Mouse (Mus musculus) liver, postnatal 0 days (tissue): ENCODE measurements around the gene Apol7a. TPM values are rescaled to one million over a fixed set of nuclear protein-coding genes. Genes with fewer than 3 reads are reported as not detected.

ENCODE experiments used
- ATAC-seq: fragments of 200-750 bp; cut with Nextera tagmentation; 2 replicates; pipeline ENCODE4 v1.8.0; 2017; ENCODE audit warnings: mild to moderate bottlenecking, moderate library complexity
- DNase-seq: peaks from one replicate; pipeline ENCODE4 v3.0.0-alpha.2; 2016
- H3K27ac ChIP-seq: fragments of 300-500 bp; sonication (generic); 2 replicates; pipeline ENCODE4 v1.5.1; 2014; ENCODE audit warnings: antibody characterized with exemption, moderate library complexity, mild to moderate bottlenecking, low read depth
- H3K27me3 ChIP-seq: fragments of 300-500 bp; sonication (generic); 2 replicates; pipeline ENCODE4 v1.6.1; 2014; ENCODE audit warnings: low read length, control low read depth, mixed read lengths; ENCODE audit not compliant: insufficient read depth
- H3K36me3 ChIP-seq: fragments of 300-500 bp; sonication (generic); replicated peaks from 2 replicates; pipeline ENCODE4 v1.6.1; 2014; ENCODE audit warnings: mild to moderate bottlenecking, control low read depth, low read length, moderate library complexity, mixed read lengths; ENCODE audit not compliant: insufficient read depth
- H3K4me1 ChIP-seq: fragments of 300-500 bp; sonication (generic); 2 replicates; pipeline ENCODE4 v1.6.1; 2014; ENCODE audit warnings: antibody characterized with exemption, mild to moderate bottlenecking, control low read depth; ENCODE audit not compliant: insufficient read depth
- H3K4me2 ChIP-seq: fragments of 300-500 bp; sonication (generic); 2 replicates; pipeline ENCODE4 v1.6.1; 2014; ENCODE audit warnings: low read depth, mild to moderate bottlenecking, low read length, moderate library complexity, mixed read lengths
- H3K4me3 ChIP-seq: fragments of 300-500 bp; sonication (generic); 2 replicates; pipeline ENCODE4 v1.5.1; 2014; ENCODE audit warnings: low read depth, low read length
- H3K9ac ChIP-seq: fragments of 300-500 bp; sonication (generic); replicated peaks from 2 replicates; pipeline ENCODE4 v1.6.1; 2014; ENCODE audit warnings: mild to moderate bottlenecking, moderate library complexity
- H3K9me3 ChIP-seq: fragments of 300-500 bp; sonication (generic); 2 replicates; pipeline ENCODE4 v1.6.1; 2016; ENCODE audit warnings: mild to moderate bottlenecking, control low read depth, low read length, mixed read lengths
- CTCF ChIP-seq: sonication (generic); IDR thresholded peaks from 2 replicates; pipeline ENCODE4 v1.5.1; 2016; ENCODE audit warnings: antibody characterized with exemption, low read depth
- EP300 ChIP-seq: IDR thresholded peaks from 2 replicates; pipeline ENCODE4 v1.6.1; 2016; ENCODE audit warnings: antibody characterized with exemption, low read depth, mild to moderate bottlenecking
- WGBS: fragments of 180-500 bp; shearing (Covaris S2); extraction: QIAGEN DNeasy Blood & Tissue Kit; methylation state at CpG from one replicate; pipeline ENCODE4 v1.1.7; 2014; ENCODE audit not compliant: insufficient replicate concordance; 5-methylcytosine and 5-hydroxymethylcytosine counted together
- polyA plus RNA-seq: library from polyadenylated mRNA; unstranded; fragments of >200 nt; fragmentation: Nextera tagmentation; extraction: Ambion mirVana; gene quantifications from 2 replicates; pipeline ENCODE4 v1.2.1, GENCODE M21; 2015

Apol7a gene
- polyA plus RNA-seq, 1 experiment from 2014 or later = 17.6 TPM

DNA sequence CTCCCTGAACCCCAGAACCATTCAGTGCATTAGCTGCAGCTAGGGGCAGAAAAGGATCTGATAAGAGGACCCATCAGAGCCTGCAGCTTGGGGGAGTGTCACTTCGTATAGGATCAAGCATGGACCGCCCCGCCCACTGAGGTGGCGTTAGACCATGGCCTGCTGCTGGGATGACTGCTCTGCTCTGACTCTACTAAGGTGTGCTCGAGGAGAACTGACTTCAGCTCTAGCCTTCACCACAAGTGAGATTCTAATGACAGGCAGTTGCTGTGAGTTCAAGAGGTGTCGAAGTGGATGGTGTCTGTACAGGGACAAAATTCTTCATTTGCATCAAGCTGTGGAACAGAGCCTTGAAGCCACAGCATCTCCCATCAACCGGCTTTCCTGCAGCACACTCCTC lies 46.0 kb downstream of the Apol7a start:
- Histone ChIP-seq H3K27me3 (no peaks in the 10 kb centered on the region), H3K4me3 (no peak overlapping the region), H3K9ac (no peak overlapping the region), H3K9me3 (no peaks in the 10 kb centered on the region), H3K4me1 (0 out of 2 replicates have a peak, but pooled peaks cover 5% of the 10 kb centered on the region), H3K27ac (no peak overlapping the region), H3K4me2 (no peak overlapping the region), H3K36me3 (no peaks in the 10 kb centered on the region)
- DNase-seq (no peak), ATAC-seq (no peak)
- TF ChIP-seq EP300 = no peak
- no peak for TF ChIP-seq CTCF
- 69% methylated on average over 7 of the region's 7 CpGs for WGBS

- H3K9me3 ChIP-seq = no peaks in the 10 kb centered on the region
- H3K4me2 ChIP-seq = no peak overlapping the region
- ATAC-seq = no peak
- no peak for DNase-seq
- H3K27ac ChIP-seq = no peak overlapping the region
- H3K4me3 ChIP-seq = no peak overlapping the region
- no peak overlapping the region for H3K9ac ChIP-seq
- 0 out of 2 replicates have a peak, but pooled peaks cover 5% of the 10 kb centered on the region for H3K4me1 ChIP-seq
- 68% methylated on average over 7 of the region's 7 CpGs for WGBS
- no peak for TF ChIP-seq EP300
- TF ChIP-seq CTCF = no peak
- no peaks in the 10 kb centered on the region for H3K36me3 ChIP-seq
- no peaks in the 10 kb centered on the region for H3K27me3 ChIP-seq
Measured at GRCm38 (mm10) chr15:77350117-77350516, 48.8 kb downstream of the Apol7a start.

- no peak for ATAC-seq
- Histone ChIP-seq H3K4me1 (peaks cover 10% of the 10 kb centered on the region), H3K9ac (no peak overlapping the region), H3K4me2 (no peak overlapping the region), H3K27ac (no peak overlapping the region), H3K9me3 (no peaks in the 10 kb centered on the region), H3K36me3 (no peaks in the 10 kb centered on the region), H3K27me3 (no peaks in the 10 kb centered on the region), H3K4me3 (no peak overlapping the region)
- 65% methylated on average over 7 of the region's 7 CpGs for WGBS
- TF ChIP-seq CTCF (no peak), EP300 (no peak)
- DNase-seq = no peak
Measured at GRCm38 (mm10) chr15:77348146-77348545, 50.8 kb downstream of the Apol7a start.

DNA sequence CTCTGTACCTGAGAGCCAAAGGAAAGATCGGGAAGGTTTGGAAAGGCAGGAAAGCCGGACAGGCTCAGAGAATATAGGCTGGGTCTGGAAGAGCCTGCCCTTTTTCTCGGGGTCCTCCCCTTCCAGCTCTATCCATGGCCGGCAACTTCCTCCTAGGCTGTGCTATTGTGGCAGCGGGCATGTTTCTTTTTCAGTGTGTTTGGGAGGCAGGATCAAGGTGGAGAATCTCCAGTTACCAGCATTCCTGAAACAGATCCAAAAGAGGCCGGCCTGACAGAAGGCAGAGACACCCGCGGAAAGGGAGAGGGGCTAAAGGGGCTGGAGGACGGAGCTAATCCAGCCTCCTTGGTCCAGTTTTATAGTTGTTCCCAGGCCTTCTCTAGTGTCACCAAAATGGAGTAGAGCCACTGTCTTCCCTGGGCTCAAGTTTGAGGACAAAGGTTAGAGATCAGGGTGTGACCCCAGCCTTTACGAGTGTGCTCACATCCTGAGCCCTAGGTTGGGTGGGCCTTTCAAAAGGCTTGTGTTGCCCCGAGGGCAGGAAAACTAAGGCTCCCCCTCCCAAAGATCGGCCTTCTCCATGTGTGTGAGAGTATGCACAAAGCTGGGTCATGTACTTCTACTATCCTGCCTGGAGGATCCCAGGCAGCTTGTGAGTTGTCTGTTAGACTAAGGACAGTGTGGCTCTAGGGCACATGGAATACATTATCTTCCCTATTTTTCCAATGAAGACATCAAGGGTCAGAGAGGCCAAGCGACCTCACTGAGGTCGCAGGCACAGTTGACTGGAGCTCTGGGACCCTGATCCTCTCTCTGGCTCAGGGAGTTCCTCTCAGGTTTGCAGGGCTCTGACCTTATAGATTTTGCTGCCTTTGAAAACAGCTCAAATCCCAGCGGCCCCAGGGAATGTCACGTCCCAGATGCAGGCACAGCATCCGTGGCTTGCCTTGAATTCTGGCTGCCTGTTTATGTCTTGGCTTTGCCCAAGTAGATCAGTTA lies 54.5 kb downstream of the Apol7a start:
- H3K4me2 ChIP-seq = peak overlapping the region; percentile 47; the same call in 1 of the 2 replicates

DNA sequence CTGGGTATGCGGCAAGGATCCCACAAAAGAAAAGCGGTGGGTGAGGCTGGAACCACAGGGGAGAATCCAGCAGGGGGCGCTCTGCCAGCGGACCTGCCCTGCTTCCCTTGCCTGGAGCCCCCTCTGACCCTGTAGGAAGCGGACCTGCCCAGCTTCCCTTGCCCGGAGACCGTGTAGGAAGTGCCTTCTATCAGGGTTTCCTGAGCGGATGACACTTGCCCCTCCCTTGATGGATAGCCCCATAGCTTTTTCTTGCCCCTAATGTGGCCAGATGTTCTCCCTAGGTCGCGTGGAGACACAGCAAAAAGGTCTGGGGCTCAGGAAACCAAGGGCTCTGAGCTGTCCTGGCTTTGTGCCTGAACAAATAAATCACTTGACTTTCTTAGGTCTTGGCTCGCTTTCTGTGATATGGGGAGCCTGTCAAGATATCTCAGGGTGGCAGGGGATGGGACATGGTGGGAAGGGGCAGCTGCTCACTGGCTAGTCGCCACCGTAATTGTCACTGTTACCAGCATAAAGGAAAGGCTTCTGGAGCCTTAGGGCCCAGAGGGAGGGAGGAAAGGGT lies 55.3 kb downstream of the Apol7a start:
- Histone ChIP-seq H3K4me3 (no peak overlapping the region), H3K9me3 (no peaks in the 10 kb centered on the region), H3K27me3 (no peaks in the 10 kb centered on the region), H3K9ac (0 out of 2 replicates have a peak overlapping the region, but pooled peaks have one; percentile 9), H3K27ac (peak overlapping the region; percentile 77), H3K4me2 (peak overlapping the region; percentile 47), H3K4me1 (peaks cover 19% of the 10 kb centered on the region), H3K36me3 (no peaks in the 10 kb centered on the region)
- 5% methylated on average over 13 of the region's 13 CpGs for WGBS
- TF ChIP-seq EP300 = no peak
- TF ChIP-seq CTCF = peak; percentile 78
- peak; percentile 78 for DNase-seq
- peak; percentile 67 for ATAC-seq

More for the DNA sequence above, 54.5 kb downstream of the Apol7a start:
- Histone ChIP-seq H3K27ac (peak overlapping the region; percentile 77), H3K9me3 (no peaks in the 10 kb centered on the region), H3K27me3 (no peaks in the 10 kb centered on the region), H3K4me3 (no peak overlapping the region), H3K36me3 (no peaks in the 10 kb centered on the region), H3K4me1 (peaks cover 19% of the 10 kb centered on the region), H3K9ac (0 out of 2 replicates have a peak overlapping the region, but pooled peaks have one; percentile 9)
- WGBS = 38% methylated on average over 17 of the region's 17 CpGs
- TF ChIP-seq CTCF (no peak), EP300 (no peak)
- DNase-seq (no peak), ATAC-seq (peak; percentile 14; the same call in 1 of the 2 replicates)

- Histone ChIP-seq H3K27ac (peak overlapping the region; percentile 77), H3K27me3 (no peaks in the 10 kb centered on the region), H3K4me3 (no peak overlapping the region), H3K36me3 (no peaks in the 10 kb centered on the region), H3K9ac (no peak overlapping the region), H3K4me2 (peak overlapping the region; percentile 47), H3K9me3 (no peaks in the 10 kb centered on the region), H3K4me1 (peaks cover 19% of the 10 kb centered on the region)
- WGBS = 18% methylated on average over 18 of the region's 18 CpGs
- no peak for TF ChIP-seq CTCF
- no peak for TF ChIP-seq EP300
- ATAC-seq = no peak
- no peak for DNase-seq
Measured at GRCm38 (mm10) chr15:77342962-77343526, 55.9 kb downstream of the Apol7a start.
